Mouse (Mus musculus) lung, postnatal 0 days (tissue): ENCODE measurements around the gene 2410015M20Rik.

Source experiments
- CTCF ChIP-seq: IDR thresholded peaks from 2 replicates; pipeline ENCODE4 v1.5.1; 2016; ENCODE audit warnings: antibody characterized with exemption, mild to moderate bottlenecking
- EP300 ChIP-seq: IDR thresholded peaks from 2 replicates; pipeline ENCODE4 v1.6.1; 2016; ENCODE audit warnings: antibody characterized with exemption, mild to moderate bottlenecking, control low read depth

GRCm38 (mm10) chr17:56592553-56592952, 17.0 kb downstream of the 2410015M20Rik start:
- TF ChIP-seq EP300 (no peak), CTCF (no peak)
